Mouse (Mus musculus): ENCODE measurements around the gene Veph1.

GRCm38 (mm10) chr3:66325486-66325951, 28.9 kb upstream of the Veph1 start:
- TF ChIP-seq MEF2A (IDR thresholded peaks at IDR 0.05; ENCODE audit: borderline replicate concordance, low read depth, low read length) (no peak), SMC3 (IDR thresholded peaks at IDR 0.05; ENCODE audit: low read depth, low read length) (no peak)
